Mouse (Mus musculus) C2C12 (cell line): Measurements from ENCODE around the gene Syt2.

Source experiments
- CEBPB ChIP-seq: IDR thresholded peaks from one replicate; pipeline ENCODE4 v1.6.1; 2011; ENCODE audit warnings: low read depth, mild to moderate bottlenecking, control low read depth, moderate library complexity
- CTCF ChIP-seq: IDR thresholded peaks from one replicate; pipeline ENCODE4 v1.5.1; 2011; ENCODE audit not compliant: control insufficient read depth, insufficient read depth, insufficient read length
- FOSL1 ChIP-seq: IDR thresholded peaks from one replicate; pipeline ENCODE4 v1.8.0; 2011; ENCODE audit warnings: mild to moderate bottlenecking, low read length; ENCODE audit not compliant: poor library complexity, insufficient read depth, severe bottlenecking
- MAX ChIP-seq: IDR thresholded peaks from one replicate; pipeline ENCODE4 v1.6.1; 2011; ENCODE audit warnings: mild to moderate bottlenecking, control low read depth
- MYOD1 ChIP-seq: IDR thresholded peaks from one replicate; pipeline ENCODE4 v1.6.1; 2011; ENCODE audit warnings: low read depth; ENCODE audit not compliant: control insufficient read depth, insufficient read length
- MYOG ChIP-seq: IDR thresholded peaks from one replicate; pipeline ENCODE4 v1.6.1; 2011; ENCODE audit not compliant: control insufficient read depth, insufficient read length; ENCODE audit errors: extremely low read depth
- USF1 ChIP-seq: IDR thresholded peaks from one replicate; pipeline ENCODE4 v1.6.1; 2011; ENCODE audit warnings: low read depth, mild to moderate bottlenecking, control low read depth, moderate library complexity

DNA sequence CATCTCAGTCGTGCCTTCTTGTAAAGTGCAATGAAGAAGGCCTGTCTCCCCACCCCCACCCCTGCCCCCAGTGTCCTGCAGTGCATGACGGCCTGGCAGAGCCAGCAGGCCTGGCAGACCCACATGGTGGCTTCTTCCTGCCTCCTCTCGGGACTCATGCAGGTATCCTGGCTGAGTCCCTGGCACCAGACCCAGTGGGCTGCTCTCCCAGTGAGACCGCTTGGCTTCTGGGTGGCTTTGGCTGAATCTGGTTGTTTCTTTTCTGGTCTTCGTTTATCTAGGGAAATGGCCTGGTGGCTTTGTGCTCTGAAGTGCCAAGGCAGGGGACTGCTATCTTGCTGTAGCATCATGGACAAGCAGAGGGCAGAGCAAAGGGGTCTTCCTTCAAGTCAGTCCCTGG is 68.6 kb downstream of the Syt2 start:
- no peak for TF ChIP-seq CTCF
- TF ChIP-seq USF1 = no peak
- TF ChIP-seq MAX = no peak
- TF ChIP-seq MYOD1 = no peak
- TF ChIP-seq CEBPB = no peak
- TF ChIP-seq MYOG = no peak
- no peak for TF ChIP-seq FOSL1
